Mouse (Mus musculus): ENCODE results near the gene Gmds.

The Gmds gene

DNA sequence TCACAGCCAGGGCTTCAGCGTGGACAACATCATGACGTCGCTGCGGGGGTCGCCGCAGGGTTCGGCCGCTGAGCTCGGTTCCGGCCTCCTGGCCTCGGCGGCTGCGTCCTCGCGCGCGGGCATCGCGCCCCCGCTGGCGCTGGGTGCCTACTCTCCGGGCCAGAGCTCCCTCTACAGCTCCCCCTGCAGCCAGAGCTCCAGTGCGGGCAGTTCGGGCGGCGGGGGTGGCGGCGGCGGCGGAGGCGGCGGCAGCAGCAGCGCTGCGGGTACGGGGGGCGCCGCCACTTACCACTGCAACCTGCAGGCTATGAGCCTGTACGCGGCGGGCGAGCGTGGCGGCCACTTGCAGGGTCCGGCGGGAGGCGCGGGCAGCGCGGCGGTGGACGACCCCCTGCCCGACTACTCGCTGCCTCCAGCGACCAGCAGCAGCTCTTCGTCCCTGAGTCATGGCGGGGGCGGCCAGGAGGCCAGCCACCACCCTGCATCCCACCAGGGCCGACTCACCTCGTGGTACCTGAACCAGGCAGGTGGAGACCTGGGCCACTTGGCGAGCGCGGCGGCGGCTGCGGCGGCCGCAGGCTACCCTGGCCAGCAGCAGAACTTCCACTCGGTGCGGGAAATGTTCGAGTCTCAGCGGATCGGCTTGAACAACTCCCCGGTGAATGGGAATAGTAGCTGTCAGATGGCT lies 530.3 kb downstream of the Gmds start:
- peak; percentile 7 for DNase-seq

DNA sequence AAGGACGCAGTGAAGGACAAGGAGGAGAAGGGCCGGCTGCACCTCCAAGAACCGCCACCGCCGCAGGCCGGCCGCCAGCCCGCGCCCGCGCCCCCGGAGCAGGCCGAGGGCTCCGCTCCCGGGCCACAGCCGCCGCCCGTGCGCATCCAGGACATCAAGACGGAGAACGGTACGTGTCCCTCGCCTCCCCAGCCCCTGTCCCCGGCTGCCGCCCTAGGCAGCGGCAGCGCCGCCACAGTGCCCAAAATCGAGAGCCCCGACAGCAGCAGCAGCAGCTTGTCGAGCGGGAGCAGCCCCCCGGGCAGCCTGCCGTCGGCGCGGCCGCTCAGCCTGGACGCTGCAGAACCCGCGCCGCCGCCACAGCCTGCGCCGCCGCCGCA lies 530.8 kb downstream of the Gmds start:
- no peak for DNase-seq

DNA sequence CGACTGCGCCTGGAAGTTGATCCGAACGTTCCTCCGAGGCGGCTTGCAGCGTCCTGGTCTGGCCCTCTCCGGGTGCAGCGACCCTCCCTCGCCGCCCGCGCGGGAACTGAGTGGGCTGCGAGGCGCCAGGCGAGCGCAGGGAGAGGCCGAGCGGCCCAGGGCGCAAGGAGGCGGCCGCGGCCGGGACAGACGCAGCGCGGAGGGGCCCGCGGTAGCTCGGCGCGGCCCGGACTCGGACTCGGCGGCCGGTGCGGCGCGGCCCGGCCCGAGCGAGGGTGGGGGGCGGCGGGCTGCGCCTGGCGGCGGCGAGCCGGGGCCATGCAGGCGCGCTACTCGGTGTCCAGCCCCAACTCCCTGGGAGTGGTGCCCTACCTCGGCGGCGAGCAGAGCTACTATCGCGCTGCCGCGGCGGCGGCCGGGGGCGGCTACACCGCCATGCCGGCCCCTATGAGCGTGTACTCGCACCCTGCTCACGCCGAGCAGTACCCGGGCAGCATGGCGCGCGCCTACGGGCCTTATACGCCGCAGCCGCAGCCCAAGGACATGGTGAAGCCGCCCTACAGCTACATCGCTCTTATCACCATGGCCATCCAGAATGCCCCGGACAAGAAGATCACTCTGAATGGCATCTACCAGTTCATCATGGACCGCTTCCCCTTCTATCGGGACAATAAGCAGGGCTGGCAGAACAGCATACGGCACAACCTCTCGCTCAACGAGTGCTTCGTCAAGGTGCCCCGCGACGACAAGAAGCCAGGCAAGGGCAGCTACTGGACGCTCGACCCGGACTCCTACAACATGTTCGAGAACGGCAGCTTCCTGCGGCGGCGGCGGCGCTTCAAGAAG lies 531.4 kb downstream of the Gmds start:
- peak; percentile 5 for DNase-seq

DNA sequence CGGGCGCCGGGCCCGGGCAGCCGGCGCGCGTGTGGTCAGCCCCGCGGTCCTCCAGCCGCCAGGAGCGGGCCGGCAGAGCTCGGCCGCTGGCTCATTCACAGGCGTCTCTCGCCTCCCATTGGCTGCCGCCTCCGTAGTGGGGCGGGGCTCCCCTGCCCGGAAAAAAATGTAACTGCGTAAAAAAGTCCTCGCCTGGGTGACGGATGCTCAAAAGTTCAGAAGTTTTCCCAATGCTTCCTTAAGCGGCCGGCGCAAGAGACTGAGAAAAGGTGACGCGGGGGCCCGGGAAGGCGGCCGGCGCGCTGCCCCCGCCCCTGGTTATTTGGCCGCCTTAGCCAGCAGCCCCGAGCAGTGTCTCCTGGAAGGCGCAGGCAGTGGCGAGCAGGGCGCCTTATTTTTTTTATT lies 532.1 kb downstream of the Gmds start, which contains the start of gene Foxc1:
Foxc1 (plus strand) TSS at position 206 of the 405 bp plus-strand sequence.
- peak; percentile 57 for DNase-seq

DNA sequence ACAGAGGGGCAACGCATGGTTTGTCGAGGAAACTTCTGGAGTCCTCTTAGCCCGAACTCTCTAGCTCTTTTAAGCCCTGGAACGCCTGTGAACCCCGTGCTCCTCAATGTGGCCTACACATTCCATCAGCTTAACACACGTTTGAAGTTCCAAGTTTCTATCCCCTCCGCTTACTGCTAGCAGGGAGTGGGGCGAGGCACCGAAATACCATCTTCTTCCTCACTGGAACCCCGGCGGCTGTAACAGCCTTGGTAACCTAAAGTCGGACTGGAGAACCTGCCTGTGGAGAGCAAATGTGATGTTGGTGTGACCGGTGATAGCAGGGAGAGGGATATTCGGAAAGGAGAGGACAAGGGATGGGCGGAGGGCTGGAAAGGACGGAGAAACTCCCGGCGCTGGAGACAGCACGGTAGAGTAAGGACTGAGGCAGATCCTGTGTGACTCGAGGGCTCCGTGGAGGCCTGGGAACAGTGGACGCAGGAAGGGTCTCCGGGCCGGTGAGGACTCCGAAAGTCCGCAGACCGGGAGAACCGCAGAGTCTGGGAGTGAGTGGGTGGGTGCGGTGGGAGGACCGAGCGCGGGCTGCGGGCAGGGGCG lies 532.6 kb downstream of the Gmds start:
- peak; percentile 5 for DNase-seq

DNA sequence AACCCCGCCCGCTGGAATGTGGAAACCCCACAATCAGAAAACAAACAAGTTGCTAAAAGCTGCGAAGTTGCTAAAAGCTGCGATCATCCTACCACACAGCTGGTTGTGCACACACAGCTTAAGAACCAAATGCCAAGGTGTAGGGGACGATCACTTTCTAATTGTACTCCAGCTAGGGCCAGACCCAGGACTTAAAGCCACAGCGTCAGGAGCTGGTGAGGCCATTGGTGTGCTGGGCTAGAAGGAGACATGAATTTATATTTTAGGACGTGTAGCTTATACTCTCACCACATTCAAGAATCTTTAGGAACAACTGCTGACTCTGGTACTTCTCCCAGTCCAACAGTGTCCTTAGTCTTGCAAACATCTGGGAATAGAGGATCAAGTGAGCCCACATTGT lies 534.0 kb downstream of the Gmds start:
- DNase-seq = no peak

DNA sequence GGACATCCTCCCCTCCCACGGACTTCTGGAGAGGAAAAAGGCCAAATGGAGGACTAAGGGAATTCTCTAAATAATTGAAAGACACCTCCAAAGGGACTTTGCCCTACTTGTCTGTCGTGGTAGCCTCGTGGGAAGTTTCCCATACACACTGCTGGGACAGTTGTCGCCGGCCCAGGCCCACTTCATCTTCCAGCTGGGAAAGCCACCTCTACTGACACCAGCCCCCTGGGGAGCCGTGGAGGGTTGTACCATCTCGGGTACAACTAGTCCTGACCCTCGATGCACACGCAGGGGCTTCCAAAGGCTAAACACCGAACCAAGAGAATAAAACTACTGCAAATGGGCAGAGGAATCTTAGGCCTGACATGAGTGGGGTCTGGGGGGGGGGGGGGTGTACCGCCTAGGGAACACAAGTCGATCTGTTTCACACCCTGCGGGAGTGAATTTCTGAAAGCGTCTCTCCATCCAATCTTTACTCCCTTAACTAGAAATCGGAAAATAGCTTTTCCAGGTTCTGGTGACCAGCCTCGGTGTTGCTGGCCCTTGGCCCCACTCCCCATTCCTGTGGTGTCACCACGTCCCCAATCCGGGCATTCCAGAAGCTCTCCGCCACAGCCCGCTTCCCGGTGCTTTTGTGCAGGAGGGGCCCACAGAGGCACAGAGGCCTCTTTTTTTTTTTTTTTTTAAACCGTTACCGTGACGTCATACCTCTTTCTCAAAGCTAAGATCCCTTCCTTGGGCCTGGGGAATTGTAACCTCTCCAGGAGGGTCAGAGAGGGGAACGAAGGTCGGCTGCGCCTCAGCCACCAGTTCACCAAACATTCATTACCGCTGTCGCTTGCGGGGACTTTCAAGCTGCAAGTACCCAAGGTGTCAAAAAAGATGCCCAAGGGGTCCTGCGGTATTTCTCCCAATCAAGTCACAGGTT lies 535.1 kb downstream of the Gmds start:
- no peak for DNase-seq

DNA sequence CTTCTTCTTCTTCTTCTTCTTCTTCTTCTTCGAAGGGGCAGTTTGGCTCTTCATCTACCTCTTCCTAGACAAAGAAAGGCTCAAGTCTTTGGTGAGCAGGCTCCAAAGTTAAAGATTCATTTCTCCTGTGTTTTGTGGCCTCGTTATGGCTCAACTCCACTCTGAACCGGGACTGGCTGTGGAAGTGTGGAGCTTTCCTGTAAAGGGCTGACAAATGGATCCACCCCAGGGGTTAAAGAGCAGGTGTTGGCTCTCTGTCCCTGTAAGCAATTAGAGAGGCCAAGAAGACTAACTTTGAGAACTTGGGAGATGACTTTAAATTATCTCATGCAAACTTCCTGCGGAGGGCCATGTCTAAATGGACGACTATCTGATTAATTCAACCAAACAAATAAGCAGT lies 536.1 kb downstream of the Gmds start:
- DNase-seq = no peak

DNA sequence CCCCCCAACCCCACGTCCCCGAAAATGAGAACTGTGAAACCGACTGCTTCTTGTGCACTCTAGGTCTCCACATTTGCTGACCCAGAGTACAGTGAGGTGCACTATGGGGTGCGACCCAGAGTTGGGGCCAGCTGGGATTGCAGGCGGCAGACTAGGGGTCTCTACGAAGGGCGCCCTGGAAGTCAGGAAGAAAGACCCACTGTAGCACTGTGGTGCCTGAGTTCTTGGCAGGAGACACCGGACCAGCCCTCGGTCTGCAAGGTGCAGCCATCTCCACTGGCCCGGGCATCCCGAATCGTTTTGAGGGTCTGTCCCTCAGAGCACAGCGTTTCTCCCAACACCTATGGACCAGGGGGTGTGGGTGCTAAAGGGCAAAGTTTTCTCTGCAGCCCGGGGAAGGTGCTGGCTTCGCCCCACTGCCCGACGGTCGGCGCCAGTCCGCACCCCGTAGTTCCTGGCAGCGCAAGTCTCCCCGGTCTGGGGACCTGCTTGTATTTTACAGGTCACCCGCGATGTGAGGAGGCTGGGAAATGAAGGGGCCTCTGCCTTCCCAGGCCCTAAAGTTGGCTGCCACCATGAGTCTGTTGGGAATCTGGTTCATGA lies 536.7 kb downstream of the Gmds start:
- DNase-seq = no peak

DNA sequence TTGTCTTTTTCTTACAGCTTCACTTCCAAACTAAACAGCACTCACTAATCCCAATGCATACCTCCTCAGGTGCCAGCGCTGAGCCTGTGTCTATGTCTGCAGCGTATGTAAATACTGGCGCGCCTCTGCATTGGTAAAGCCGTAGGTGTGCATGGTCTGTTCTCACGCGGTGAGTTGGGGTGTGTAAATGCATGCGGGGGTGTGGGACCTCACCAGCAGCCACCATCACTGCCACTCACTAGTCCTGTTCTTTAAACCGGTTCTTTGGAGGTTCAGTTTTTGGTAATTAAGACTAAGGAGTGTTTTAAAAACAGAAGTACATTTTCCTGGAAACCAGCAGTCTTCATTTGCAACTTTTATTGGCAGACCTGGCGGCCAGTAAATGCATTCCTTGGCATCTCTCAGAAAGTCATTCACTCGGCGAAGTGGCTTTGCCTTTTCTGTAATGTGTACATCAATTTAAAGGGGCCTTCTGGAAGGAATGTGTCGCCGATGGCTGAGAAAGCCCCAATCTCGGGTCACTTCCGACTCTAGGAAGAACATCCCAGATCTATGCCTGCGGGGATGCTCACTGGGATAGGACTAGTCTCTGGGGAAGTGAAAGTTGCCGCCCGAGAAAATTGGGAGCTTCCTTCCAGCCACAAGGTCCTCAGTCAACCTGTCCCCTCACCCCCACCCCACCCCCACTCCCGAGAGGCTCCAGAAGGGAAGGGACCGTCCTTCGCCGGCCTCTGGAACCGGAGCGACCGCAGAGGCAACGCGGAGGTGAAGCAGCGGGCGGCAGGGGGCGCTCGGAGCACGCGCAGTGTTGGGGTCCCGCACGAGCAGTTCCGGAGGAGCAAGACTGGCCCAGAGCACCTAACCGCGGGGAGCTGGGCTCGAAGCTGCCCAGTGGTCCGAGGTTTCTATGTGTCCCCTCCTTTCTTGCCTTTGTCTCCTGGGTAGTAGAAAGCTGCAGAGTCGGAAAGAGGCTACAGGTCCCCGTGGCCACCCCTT lies 537.7 kb downstream of the Gmds start:
- peak; percentile 82 for DNase-seq

DNA sequence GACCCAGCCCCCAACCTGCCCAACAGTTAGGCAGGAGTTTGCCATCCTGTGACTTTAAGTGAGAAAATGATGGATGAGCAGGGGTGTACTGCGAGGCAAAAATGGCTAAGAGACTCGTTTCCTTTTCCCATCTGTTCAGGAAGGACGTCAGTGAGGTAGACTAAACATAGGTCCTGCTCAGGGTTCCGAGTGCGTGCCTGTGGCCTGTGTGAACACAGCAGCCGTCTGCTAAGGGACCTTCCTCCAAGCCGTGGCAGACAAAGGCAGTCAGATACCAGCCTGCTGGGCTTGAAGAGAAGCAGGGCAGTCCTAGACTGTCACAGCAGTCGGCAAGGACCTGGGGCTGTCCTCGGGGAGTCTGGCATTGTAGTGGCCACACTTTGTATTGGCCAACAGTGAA lies 540.5 kb downstream of the Gmds start:
- DNase-seq = no peak

DNA sequence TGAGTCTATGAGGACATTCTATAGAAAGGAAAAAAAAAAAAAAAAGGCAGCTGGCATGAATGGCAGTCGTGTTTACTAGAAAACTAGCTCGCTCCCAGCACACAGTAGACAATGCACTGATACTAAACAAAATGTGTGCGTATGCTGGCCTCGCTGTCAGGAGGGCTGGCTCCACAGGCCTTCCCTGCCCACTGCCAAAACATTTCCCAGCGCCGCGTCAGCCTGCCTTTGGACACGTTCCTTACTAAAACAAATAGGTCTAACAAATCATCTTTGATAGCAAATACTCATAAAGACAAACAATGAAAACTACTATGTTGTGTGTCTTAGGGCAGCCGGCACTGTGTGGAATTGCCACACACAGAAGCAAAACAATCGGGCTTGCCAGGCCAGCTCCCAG lies 541.2 kb downstream of the Gmds start:
- DNase-seq = no peak

DNA sequence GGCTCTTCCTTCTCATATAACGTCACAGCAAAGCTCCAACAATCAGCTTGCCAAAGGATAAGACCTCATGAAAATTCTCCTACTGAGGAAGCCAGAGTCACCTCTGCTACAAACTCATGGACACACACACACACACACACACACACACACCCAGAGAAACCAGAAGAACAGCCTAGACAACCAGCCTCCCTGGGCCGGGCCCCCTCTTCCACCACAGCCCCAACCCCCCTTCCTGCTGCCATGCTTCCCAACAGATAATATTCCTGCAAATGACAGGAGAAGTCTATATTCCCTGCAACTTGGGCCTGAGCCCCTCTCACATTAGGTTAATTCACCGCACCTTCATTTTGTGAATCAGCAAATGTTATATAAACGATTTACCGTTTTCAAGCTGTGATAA lies 545.4 kb downstream of the Gmds start:
- DNase-seq = no peak

DNA sequence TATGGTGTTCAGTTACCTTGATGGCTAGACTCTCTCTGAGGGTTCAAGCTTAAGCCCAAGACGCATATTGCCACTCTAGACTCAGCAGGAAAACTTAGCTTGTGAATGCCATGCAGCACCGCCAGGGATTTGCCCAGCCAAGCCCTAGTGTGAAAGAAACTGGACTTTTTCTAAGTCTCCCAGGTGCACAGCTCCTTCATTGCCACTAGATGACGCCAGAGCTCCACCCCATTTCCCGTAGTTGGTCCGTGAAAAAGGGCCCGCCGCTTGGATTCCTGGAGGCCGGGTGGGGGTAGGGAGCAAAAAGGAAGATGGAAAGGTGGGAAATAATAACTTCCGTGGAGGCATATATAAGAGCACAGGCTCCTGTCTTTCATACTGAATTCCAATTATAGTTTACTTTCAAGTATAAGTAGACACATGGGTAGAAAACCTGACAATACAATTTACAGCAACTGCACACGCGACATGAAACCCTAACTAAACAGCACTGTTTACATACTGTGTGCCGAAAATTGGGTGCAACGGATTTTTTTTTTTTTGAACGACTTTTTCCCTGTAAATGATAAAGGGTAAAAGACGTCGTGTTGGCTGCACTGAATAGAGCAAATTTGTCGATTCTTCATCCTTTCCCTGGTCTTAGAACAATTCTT lies 545.9 kb downstream of the Gmds start:
- DNase-seq = peak; percentile 38

DNA sequence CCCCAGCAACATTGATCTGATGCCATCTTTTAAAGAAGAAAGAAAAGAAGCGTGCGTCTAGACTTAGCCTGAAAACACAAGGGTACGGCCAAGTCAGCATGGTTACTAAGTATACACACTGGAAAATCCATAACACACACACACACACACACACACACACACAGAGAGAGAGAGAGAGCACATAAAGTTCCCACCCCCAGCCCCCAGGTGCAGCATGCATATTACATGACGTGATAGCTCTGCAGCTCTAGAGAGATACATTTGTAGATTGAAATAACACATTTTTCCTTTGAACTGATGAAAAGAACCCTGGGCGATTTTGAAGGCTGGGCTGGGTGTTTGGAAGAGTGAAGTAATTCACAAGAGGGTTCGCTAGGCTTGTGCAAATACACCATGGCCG lies 553.8 kb downstream of the Gmds start:
- no peak for DNase-seq

DNA sequence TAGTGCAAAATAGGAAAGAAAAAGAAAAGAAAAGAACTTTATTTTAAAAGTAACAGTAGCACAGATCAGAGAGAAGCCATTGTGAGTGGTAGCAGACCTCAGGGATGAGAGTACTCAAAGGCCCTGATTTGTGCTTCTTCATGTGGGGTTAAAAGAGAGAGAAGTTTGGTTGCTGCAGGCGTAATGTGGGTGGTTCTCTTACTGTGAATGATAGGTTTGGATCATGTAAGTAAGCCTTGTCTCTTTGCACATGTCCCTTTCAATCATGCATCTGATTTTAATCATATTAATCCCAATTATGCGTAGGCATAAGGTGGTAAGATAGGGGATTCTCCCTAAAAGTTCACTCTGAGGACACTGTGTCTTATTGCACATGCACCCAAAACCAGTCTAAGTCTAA lies 556.5 kb downstream of the Gmds start:
- no peak for DNase-seq

DNA sequence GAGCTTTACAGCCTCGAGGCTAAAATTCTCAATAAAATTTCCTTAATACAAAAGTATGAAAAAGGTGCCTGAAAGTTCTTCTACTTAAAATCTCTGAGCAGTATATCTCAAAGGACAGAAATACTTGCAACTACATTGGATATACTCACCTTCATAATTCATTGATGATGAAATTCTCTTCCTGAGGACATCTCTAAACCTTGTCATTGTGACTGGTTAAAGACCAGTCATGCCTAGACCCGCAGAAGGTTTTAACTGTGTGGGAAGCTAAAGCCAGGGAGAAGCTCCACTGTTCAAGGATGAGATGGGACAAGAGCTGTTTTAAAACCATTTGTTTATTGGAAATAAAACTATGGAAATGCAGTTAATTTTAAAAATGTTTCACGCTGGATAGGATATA lies 558.2 kb downstream of the Gmds start:
- no peak for DNase-seq

DNA sequence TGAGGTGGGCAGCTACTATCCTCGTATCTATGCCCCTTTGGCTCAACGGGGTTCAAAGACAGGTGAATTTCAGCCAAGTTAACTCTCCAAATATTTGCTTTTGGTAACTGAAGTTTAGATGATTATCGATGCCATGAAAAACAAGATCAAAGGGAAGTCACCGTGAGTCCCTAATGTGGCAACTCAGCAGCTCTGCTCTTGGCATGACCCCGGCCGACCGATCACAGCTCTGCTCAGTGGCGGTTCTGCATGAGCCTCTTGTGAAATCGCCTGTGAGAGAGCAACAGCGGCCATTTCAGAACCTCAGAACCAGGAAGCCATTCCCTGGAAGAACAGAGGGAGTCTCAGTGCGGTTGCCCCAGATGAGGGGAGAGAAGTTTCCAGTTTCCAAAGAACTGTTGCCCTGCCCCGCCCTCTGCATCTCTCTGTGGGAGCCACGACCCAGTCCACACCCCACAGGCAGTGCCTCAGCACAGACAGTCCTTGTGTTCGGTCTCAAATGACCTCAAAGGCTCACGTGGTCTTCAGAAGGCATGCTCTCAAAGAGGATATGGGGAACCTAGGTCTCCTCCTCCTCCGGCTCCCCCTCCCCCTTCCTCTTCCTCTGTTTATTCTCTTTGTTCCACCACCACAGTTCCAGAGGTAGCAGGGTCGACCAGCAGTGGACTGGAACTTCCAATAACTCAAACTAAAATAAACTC lies 559.1 kb downstream of the Gmds start:
- DNase-seq = no peak

DNA sequence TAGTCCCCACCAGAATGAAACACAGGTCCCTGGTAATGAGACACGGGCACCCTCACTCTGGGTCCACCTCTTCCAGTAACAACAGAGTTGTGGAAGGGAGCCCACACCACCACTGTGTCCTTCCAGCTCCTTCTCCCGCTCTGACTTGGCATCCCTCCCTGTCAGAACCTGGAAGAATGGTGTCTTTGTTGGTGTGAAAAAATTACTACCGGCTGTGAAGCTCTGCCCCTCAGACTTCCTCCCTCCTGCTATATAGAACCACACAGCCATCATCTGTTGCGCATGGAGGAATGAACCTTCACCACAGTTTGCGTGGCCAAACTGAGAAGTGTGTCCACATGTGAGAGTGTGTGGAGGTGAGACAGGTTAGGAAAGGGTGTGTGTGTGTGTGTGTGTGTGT lies 562.8 kb downstream of the Gmds start:
- no peak for DNase-seq

DNA sequence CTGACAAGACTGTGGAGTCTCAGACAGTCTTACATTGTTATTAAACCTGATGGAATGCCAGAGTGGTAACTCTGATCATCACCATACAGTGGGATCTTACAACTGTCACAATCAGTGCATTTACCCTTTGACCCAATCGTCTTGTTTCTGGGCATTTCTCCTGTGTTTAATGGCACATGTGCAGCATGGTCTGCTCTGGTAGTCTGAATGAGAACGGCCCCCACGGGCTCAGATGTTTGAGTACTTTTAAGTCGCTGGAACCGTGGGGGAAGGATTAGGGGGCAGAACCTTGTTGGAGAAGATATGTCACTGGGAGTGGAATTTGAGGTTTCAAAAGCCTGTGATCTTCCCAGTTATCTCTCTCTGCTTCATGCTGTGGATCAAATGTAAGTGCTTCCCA lies 565.7 kb downstream of the Gmds start:
- no peak for DNase-seq

All from right cerebral cortex, adult 18-20 months (tissue).